Mouse (Mus musculus) ES-E14 (cell line): ENCODE results near the gene Ces2b. TPM values are rescaled to one million over a fixed set of nuclear protein-coding genes. Genes with fewer than 3 reads are reported as not detected.

Experiments
- DNase-seq: peaks from one replicate; pipeline ENCODE4 v3.0.0-alpha.2; 2013; ENCODE audit warnings: low read depth, low spot score
- H3K27ac ChIP-seq: 2 replicates; pipeline ENCODE4 v1.5.1; 2012; ENCODE audit warnings: low read depth, mild to moderate bottlenecking, low read length, moderate library complexity, mixed read lengths; ENCODE audit not compliant: poor library complexity, insufficient read depth, severe bottlenecking
- H3K36me3 ChIP-seq: 2 replicates; pipeline ENCODE4 v1.6.1; 2012; ENCODE audit warnings: mild to moderate bottlenecking, low read length, moderate library complexity, mixed read lengths; ENCODE audit not compliant: control insufficient read depth, poor library complexity, insufficient read depth, severe bottlenecking
- H3K4me1 ChIP-seq, 2 experiments: fragments of 150-350 bp in 1 of 2; sonication (generic) in 1 of 2; 2 replicates each; pipeline ENCODE4 v1.6.1; 2012; ENCODE audit warnings: low read length in 2 of 2, mild to moderate bottlenecking in 1 of 2, mixed read lengths in 1 of 2; ENCODE audit not compliant: control insufficient read depth in 2 of 2, insufficient read depth in 2 of 2, poor library complexity in 1 of 2
- H3K4me3 ChIP-seq, 2 experiments: fragments of 150-350 bp in 1 of 2; sonication (generic) in 1 of 2; 2 replicates each; pipeline ENCODE4 v1.5.1; 2012; ENCODE audit warnings: low read length in 2 of 2, low read depth in 1 of 2, mild to moderate bottlenecking in 1 of 2, mixed read lengths in 1 of 2; ENCODE audit not compliant: insufficient read depth in 1 of 2, poor library complexity in 1 of 2, severe bottlenecking in 1 of 2
- H3K9ac ChIP-seq: 2 replicates; pipeline ENCODE4 v1.6.1; 2012; ENCODE audit warnings: low read depth, mild to moderate bottlenecking, low read length, mixed read lengths; ENCODE audit not compliant: poor library complexity, insufficient read depth, severe bottlenecking
- H3K9me3 ChIP-seq: fragments of 150-350 bp; sonication (generic); 2 replicates; pipeline ENCODE4 v1.6.1; 2012; ENCODE audit warnings: low read depth, mild to moderate bottlenecking, low read length; ENCODE audit not compliant: control insufficient read depth, insufficient read depth
- CHD2 ChIP-seq: IDR thresholded peaks from 2 replicates; pipeline ENCODE4 v1.6.1; 2014; ENCODE audit warnings: mild to moderate bottlenecking, low read depth, low read length, inconsistent platforms
- HCFC1 ChIP-seq: IDR thresholded peaks from 2 replicates; pipeline ENCODE4 v1.6.1; 2012; ENCODE audit warnings: low read length, inconsistent platforms, borderline replicate concordance; ENCODE audit not compliant: insufficient read depth
- MAFK ChIP-seq: IDR thresholded peaks from 2 replicates; pipeline ENCODE4 v1.6.1; 2014; ENCODE audit warnings: mild to moderate bottlenecking, low read depth, low read length, inconsistent platforms; ENCODE audit not compliant: insufficient read depth
- ZC3H11A ChIP-seq: IDR thresholded peaks from 2 replicates; pipeline ENCODE4 v1.6.1; 2012; ENCODE audit warnings: low read depth, mild to moderate bottlenecking, inconsistent platforms, low read length, borderline replicate concordance
- ZNF384 ChIP-seq: IDR thresholded peaks from 2 replicates; pipeline ENCODE4 v1.6.1; 2012; ENCODE audit warnings: low read depth, low read length, inconsistent platforms
- in situ Hi-C, 2 experiments: fragments of 600-800 bp; cut with MboI; formaldehyde crosslinking; loops; one replicate each; pipeline ENCODE4 v1.15.1; 2025; ENCODE audit warnings: low sequenced_read_pairs in 2 of 2, inconsistent platforms in 1 of 2; ENCODE audit not compliant: unreplicated experiment in 2 of 2
- total RNA-seq: library from RNA; depleted of rRNA; stranded (reverse); fragments of 300-350 nt; gene quantifications from 2 replicates; pipeline ENCODE4 v1.2.3, GENCODE M21; 2012

The Ces2b gene
- total RNA-seq, 1 experiment, result not detected

DNA sequence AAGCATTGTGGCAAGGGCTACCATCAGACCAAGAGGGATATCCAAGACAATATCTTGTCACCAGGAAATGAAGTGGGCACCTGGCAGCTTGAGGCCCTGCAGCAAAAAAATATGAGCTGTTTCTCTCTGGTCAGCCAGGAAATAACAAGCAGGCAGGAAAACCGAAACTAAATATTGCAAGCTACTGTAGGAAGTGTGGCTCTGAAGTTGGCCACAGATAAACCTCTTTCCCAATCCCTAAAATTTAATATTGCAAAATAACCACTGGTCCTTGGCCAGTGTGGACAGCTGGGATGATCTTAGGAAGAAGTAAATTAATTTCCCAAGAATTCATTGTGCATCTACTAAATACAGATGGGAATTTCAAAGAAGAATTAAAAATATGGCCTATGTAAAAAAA lies 4.5 kb upstream of the Ces2b start:
- in situ Hi-C loops, result no loop called here
- Histone ChIP-seq H3K9ac (no peak overlapping the region), H3K9me3 (no peaks in the 10 kb centered on the region), H3K27ac (no peak overlapping the region), H3K4me3 (no peak overlapping the region), H3K36me3 (no peaks in the 10 kb centered on the region), H3K4me1 (no peaks in the 10 kb centered on the region)
- TF ChIP-seq ZC3H11A, result no peak
- TF ChIP-seq CHD2, result no peak
- no peak for TF ChIP-seq ZNF384
- TF ChIP-seq HCFC1, result no peak
- no peak for TF ChIP-seq MAFK
- no peak for DNase-seq

DNA sequence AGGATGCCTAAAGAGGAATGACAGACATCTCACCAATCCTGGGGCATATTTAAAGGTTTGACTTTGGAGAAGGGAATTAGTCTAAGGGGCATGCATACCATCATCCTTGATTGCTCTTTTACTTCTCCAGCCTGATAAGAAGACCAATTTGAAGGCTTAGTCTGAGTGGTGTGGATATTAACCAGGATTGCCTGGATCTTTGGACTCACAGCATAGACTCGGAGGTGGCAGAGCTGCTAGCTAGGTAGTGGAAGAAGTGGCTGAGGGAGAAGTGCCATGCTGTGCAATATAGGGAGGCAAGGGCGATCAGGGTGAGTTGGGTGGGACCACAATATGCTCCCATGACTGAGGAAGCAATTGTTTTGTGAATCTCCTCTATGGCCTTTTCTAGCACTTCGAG lies 3.2 kb upstream of the Ces2b start:
- TF ChIP-seq MAFK (no peak), ZC3H11A (no peak), HCFC1 (no peak), CHD2 (no peak), ZNF384 (no peak)
- Histone ChIP-seq H3K4me3 (no peak overlapping the region), H3K9ac (no peak overlapping the region), H3K36me3 (no peaks in the 10 kb centered on the region), H3K27ac (no peak overlapping the region), H3K4me1 (no peaks in the 10 kb centered on the region), H3K9me3 (no peaks in the 10 kb centered on the region)
- in situ Hi-C loops, result no loop called here
- no peak for DNase-seq

DNA sequence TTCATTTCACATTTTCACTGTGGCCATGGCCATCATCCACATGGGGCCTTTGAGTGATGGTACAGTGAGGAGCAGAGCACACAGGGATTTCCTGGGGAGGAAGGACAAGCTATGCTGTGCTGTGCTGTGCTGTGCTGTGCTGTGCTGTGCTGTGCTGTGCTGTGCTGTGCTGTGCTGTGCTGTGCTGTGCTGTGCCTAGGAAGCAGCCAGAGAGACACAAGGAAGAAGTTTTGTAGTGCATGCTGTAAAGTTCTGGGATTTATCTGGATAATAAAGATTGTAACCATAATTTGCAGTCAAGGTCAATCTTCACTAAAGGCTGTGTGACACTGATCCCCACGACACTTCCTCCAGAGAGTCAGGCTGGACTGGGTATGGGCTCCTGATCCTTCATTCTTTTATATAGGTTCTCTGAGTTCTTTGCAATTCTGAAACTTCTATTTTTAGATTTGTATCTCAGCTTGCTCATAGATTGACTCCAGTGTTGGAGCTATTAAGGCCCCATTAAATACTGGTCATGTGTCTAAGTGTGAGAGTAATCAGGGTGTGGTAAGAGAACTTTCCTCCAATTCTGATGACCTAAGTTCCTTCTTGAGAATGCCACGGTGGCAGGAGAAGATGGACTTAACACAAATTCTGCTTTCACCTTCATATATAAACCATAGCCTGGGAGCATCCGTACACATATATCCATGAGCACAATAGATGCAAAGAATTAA lies 10.1 kb downstream of the Ces2b start:
- Histone ChIP-seq H3K27ac (no peak overlapping the region), H3K4me1 (no peaks in the 10 kb centered on the region), H3K9me3 (no peaks in the 10 kb centered on the region), H3K36me3 (no peaks in the 10 kb centered on the region), H3K9ac (no peak overlapping the region), H3K4me3 (no peak overlapping the region)
- in situ Hi-C loops, result no loop called here
- DNase-seq, result no peak
- TF ChIP-seq CHD2, result no peak
- no peak for TF ChIP-seq ZNF384
- no peak for TF ChIP-seq MAFK
- no peak for TF ChIP-seq ZC3H11A
- no peak for TF ChIP-seq HCFC1

DNA sequence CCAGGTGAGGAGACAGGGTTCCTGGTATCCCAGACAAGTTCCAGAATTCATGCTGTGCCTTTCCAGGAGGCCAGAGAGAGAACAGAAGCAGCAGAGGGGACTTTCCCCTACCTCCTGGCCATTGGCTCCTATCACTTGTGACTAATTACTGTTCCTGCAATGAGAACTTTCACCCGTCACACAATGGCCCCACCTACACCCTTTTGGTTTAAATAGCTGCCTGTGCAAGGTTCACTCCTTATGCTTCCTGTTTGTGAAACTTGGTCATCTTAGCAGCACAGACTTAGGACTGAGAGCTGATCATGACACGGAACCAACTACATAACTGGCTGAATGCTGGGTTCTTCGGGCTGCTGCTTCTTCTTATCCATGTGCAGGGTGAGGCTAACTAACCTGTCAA lies 15.5 kb downstream of the Ces2b start, which contains the start of gene Ces2c:
Gene Ces2c, plus strand, starts transcription at position 238 of the 400 bp plus-strand sequence.
- in situ Hi-C loops, result no loop called here
- no peaks in the 10 kb centered on the region for H3K9me3 ChIP-seq
- H3K4me1 ChIP-seq, result no peaks in the 10 kb centered on the region
- no peak for DNase-seq
- TF ChIP-seq ZC3H11A (no peak), MAFK (no peak), HCFC1 (no peak), CHD2 (no peak), ZNF384 (no peak)
- no peak within 1 kb of the TSS for H3K9ac ChIP-seq
- no peaks in the 10 kb centered on the region for H3K36me3 ChIP-seq
- H3K4me3 ChIP-seq, result no peak within 1 kb of the TSS
- no peak within 1 kb of the TSS for H3K27ac ChIP-seq
